Mouse (Mus musculus): ENCODE measurements around the gene Cd5. TPM values are rescaled to one million over a fixed set of nuclear protein-coding genes. Genes with fewer than 3 reads are reported as not detected.

The Cd5 gene
- polyA plus RNA-seq, 1 experiment from 2014 or later, result not detected

GRCm38 (mm10) chr19:10739916-10740315 lies 1.1 kb upstream of the Cd5 start:
- Histone ChIP-seq H3K36me3 (ENCODE audit: control insufficient read depth, insufficient read depth, low read length) (no peaks in the 10 kb centered on the region), H3K27me3 (ENCODE audit: control insufficient read depth, insufficient read depth, low read length) (no peaks in the 10 kb centered on the region), H3K4me2 (replicated peaks; ENCODE audit: low read depth, low read length) (no peak overlapping the region), H3K9ac (ENCODE audit: low read depth, low read length) (no peak overlapping the region), H3K4me1 (replicated peaks; ENCODE audit: control insufficient read depth, insufficient read depth, low read length) (no peaks in the 10 kb centered on the region), H3K9me3 (ENCODE audit: control insufficient read depth, low read length) (no peaks in the 10 kb centered on the region), H3K27ac (ENCODE audit: low read depth, low read length) (no peak overlapping the region), H3K4me3 (ENCODE audit: low read depth, low read length) (no peak overlapping the region)
- WGBS, result 94% methylated on average over 4 of the region's 4 CpGs
- ATAC-seq (ENCODE audit: low FRiP score) (no peak), DNase-seq (ENCODE audit: low spot score) (no peak)

DNA sequence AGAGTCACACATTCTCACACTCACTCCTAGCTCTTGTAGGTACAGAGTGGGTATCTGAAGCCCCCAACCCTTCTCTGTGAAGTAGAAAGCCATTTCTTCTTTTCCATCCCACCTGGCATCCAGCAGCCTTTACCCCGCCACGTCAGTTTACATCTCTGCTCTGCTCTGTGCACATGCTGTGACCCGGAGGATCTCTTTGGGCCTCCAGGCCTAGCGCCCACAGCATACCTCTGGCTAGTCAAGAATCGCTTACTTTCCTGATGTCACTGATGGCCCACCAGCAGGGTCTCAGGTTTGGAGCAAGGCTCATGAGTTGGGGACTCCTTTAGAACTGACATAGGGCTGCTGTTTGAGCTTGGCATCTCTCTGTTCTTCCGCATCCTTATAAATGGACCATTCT lies 764 bp downstream of the Cd5 start:
- no peak overlapping the region for H3K4me3 ChIP-seq (ENCODE audit: low read depth, low read length)
- no peak overlapping the region for H3K9ac ChIP-seq (ENCODE audit: low read depth, low read length)
- no peak overlapping the region for H3K4me2 ChIP-seq (replicated peaks; ENCODE audit: low read depth, low read length)
- WGBS, result 82% methylated on average over 6 of the region's 6 CpGs
- no peak for ATAC-seq (ENCODE audit: low FRiP score)
- no peak overlapping the region for H3K27ac ChIP-seq (ENCODE audit: low read depth, low read length)
- no peak for DNase-seq (ENCODE audit: low spot score)
- H3K36me3 ChIP-seq (ENCODE audit: control insufficient read depth, insufficient read depth, low read length), result no peaks in the 10 kb centered on the region
- no peaks in the 10 kb centered on the region for H3K9me3 ChIP-seq (ENCODE audit: control insufficient read depth, low read length)
- no peaks in the 10 kb centered on the region for H3K27me3 ChIP-seq (ENCODE audit: control insufficient read depth, insufficient read depth, low read length)
- H3K4me1 ChIP-seq (replicated peaks; ENCODE audit: control insufficient read depth, insufficient read depth, low read length), result no peaks in the 10 kb centered on the region

DNA sequence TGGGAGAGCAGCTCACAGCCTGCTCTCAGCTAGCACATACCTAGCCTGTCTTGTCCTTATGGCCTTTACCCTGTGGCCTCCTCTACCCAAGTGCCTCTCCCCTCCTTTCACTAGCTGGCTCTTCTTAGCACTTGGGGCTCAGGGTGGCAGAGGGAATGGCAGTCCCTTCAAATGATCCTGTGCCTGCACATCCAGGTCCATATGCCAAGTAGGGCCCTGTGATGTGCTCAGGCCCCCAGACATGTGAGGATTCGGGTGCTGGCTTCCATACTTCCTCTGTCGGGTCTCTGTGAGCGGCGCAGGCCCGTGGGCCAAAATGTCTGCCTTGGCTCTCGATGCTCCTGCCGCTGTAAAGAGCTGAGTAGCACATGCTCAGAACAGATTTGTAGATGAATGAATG lies 2.9 kb downstream of the Cd5 start:
- H3K27ac ChIP-seq (ENCODE audit: low read depth, low read length), result no peak overlapping the region
- no peaks in the 10 kb centered on the region for H3K4me1 ChIP-seq (replicated peaks; ENCODE audit: control insufficient read depth, insufficient read depth, low read length)
- DNase-seq (ENCODE audit: low spot score) (no peak), ATAC-seq (ENCODE audit: low FRiP score) (no peak)
- no peak overlapping the region for H3K4me3 ChIP-seq (ENCODE audit: low read depth, low read length)
- WGBS, result 96% methylated on average over 7 of the region's 7 CpGs
- no peaks in the 10 kb centered on the region for H3K27me3 ChIP-seq (ENCODE audit: control insufficient read depth, insufficient read depth, low read length)
- no peak overlapping the region for H3K9ac ChIP-seq (ENCODE audit: low read depth, low read length)
- H3K4me2 ChIP-seq (replicated peaks; ENCODE audit: low read depth, low read length), result no peak overlapping the region
- no peaks in the 10 kb centered on the region for H3K9me3 ChIP-seq (ENCODE audit: control insufficient read depth, low read length)
- no peaks in the 10 kb centered on the region for H3K36me3 ChIP-seq (ENCODE audit: control insufficient read depth, insufficient read depth, low read length)

GRCm38 (mm10) chr19:10735061-10735460 lies 3.7 kb downstream of the Cd5 start:
- Histone ChIP-seq H3K9me3 (ENCODE audit: control insufficient read depth, low read length) (no peaks in the 10 kb centered on the region), H3K4me3 (ENCODE audit: low read depth, low read length) (no peak overlapping the region), H3K4me1 (replicated peaks; ENCODE audit: control insufficient read depth, insufficient read depth, low read length) (no peaks in the 10 kb centered on the region), H3K27ac (ENCODE audit: low read depth, low read length) (no peak overlapping the region), H3K9ac (ENCODE audit: low read depth, low read length) (no peak overlapping the region), H3K4me2 (replicated peaks; ENCODE audit: low read depth, low read length) (no peak overlapping the region), H3K27me3 (ENCODE audit: control insufficient read depth, insufficient read depth, low read length) (no peaks in the 10 kb centered on the region), H3K36me3 (ENCODE audit: control insufficient read depth, insufficient read depth, low read length) (no peaks in the 10 kb centered on the region)
- ATAC-seq (ENCODE audit: low FRiP score), result no peak
- no peak for DNase-seq (ENCODE audit: low spot score)
- WGBS, result 87% methylated on average over 3 of the region's 3 CpGs

GRCm38 (mm10) chr19:10734554-10734953 lies 4.2 kb downstream of the Cd5 start:
- H3K27ac ChIP-seq (ENCODE audit: low read depth, low read length), result no peak overlapping the region
- DNase-seq (ENCODE audit: low spot score) (no peak), ATAC-seq (ENCODE audit: low FRiP score) (no peak)
- H3K9ac ChIP-seq (ENCODE audit: low read depth, low read length), result no peak overlapping the region
- H3K27me3 ChIP-seq (ENCODE audit: control insufficient read depth, insufficient read depth, low read length), result no peaks in the 10 kb centered on the region
- no peak overlapping the region for H3K4me2 ChIP-seq (replicated peaks; ENCODE audit: low read depth, low read length)
- no peaks in the 10 kb centered on the region for H3K36me3 ChIP-seq (ENCODE audit: control insufficient read depth, insufficient read depth, low read length)
- no peaks in the 10 kb centered on the region for H3K9me3 ChIP-seq (ENCODE audit: control insufficient read depth, low read length)
- no peaks in the 10 kb centered on the region for H3K4me1 ChIP-seq (replicated peaks; ENCODE audit: control insufficient read depth, insufficient read depth, low read length)
- H3K4me3 ChIP-seq (ENCODE audit: low read depth, low read length), result no peak overlapping the region
- whole genome bisulfite sequencing, result 85% methylated on average over 7 of the region's 7 CpGs

GRCm38 (mm10) chr19:10733501-10734127 lies 5.2 kb downstream of the Cd5 start:
- ATAC-seq (ENCODE audit: low FRiP score), result no peak
- WGBS, result 83% methylated on average over 10 of the region's 10 CpGs

DNA sequence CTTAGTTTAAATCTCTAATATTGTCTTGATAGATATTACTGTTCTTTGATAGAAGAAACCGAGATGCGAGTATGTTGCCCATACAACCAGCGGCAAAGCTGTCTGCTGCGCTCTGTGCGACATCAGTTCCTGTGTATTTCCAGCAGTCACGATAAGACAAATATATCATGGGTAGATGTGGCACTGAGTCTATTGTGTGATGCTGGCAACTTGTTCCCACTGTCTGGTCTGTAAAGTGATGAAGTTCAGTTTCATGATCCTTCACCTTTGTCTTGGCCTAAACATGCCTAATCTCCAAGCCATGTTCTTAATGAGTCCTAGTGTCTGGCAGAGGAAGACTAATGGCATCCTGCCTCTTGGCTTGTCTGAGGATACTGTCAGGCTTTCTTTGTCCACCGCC lies 6.1 kb downstream of the Cd5 start:
- no peak for DNase-seq (ENCODE audit: low spot score)
- Histone ChIP-seq H3K27ac (ENCODE audit: low read depth, low read length) (no peak overlapping the region), H3K4me3 (ENCODE audit: low read depth, low read length) (no peak overlapping the region), H3K4me1 (replicated peaks; ENCODE audit: control insufficient read depth, insufficient read depth, low read length) (no peaks in the 10 kb centered on the region), H3K36me3 (ENCODE audit: control insufficient read depth, insufficient read depth, low read length) (no peaks in the 10 kb centered on the region), H3K9ac (ENCODE audit: low read depth, low read length) (no peak overlapping the region), H3K9me3 (ENCODE audit: control insufficient read depth, low read length) (no peaks in the 10 kb centered on the region), H3K4me2 (replicated peaks; ENCODE audit: low read depth, low read length) (no peak overlapping the region), H3K27me3 (ENCODE audit: control insufficient read depth, insufficient read depth, low read length) (no peaks in the 10 kb centered on the region)
- no peak for ATAC-seq (ENCODE audit: low FRiP score)
- WGBS, result 95% methylated on average over 7 of the region's 7 CpGs

More at GRCm38 (mm10) chr19:10733501-10734127, 5.2 kb downstream of the Cd5 start:
- H3K27me3 ChIP-seq (ENCODE audit: control insufficient read depth, insufficient read depth, low read length), result no peaks in the 10 kb centered on the region
- H3K4me1 ChIP-seq (replicated peaks; ENCODE audit: control insufficient read depth, insufficient read depth, low read length), result no peaks in the 10 kb centered on the region
- H3K4me3 ChIP-seq (ENCODE audit: low read depth, low read length), result no peak overlapping the region
- H3K36me3 ChIP-seq (ENCODE audit: control insufficient read depth, insufficient read depth, low read length), result no peaks in the 10 kb centered on the region
- H3K9ac ChIP-seq (ENCODE audit: low read depth, low read length), result no peak overlapping the region
- no peak overlapping the region for H3K4me2 ChIP-seq (replicated peaks; ENCODE audit: low read depth, low read length)
- H3K27ac ChIP-seq (ENCODE audit: low read depth, low read length), result no peak overlapping the region
- no peak for DNase-seq (ENCODE audit: low spot score)
- no peaks in the 10 kb centered on the region for H3K9me3 ChIP-seq (ENCODE audit: control insufficient read depth, low read length)

- Histone ChIP-seq H3K36me3 (ENCODE audit: control insufficient read depth, insufficient read depth, low read length) (no peaks in the 10 kb centered on the region), H3K9me3 (ENCODE audit: control insufficient read depth, low read length) (no peaks in the 10 kb centered on the region), H3K9ac (ENCODE audit: low read depth, low read length) (no peak overlapping the region), H3K27me3 (ENCODE audit: control insufficient read depth, insufficient read depth, low read length) (no peaks in the 10 kb centered on the region), H3K4me3 (ENCODE audit: low read depth, low read length) (no peak overlapping the region), H3K4me1 (replicated peaks; ENCODE audit: control insufficient read depth, insufficient read depth, low read length) (no peaks in the 10 kb centered on the region), H3K4me2 (replicated peaks; ENCODE audit: low read depth, low read length) (no peak overlapping the region), H3K27ac (ENCODE audit: low read depth, low read length) (no peak overlapping the region)
- no peak for ATAC-seq (ENCODE audit: low FRiP score)
- 94% methylated on average over 7 of the region's 7 CpGs for WGBS
- no peak for DNase-seq (ENCODE audit: low spot score)
Observed at GRCm38 (mm10) chr19:10731975-10732374, 6.8 kb downstream of the Cd5 start.

GRCm38 (mm10) chr19:10730469-10730868 lies 8.3 kb downstream of the Cd5 start:
- Histone ChIP-seq H3K4me1 (replicated peaks; ENCODE audit: control insufficient read depth, insufficient read depth, low read length) (no peaks in the 10 kb centered on the region), H3K9me3 (ENCODE audit: control insufficient read depth, low read length) (no peaks in the 10 kb centered on the region), H3K27me3 (ENCODE audit: control insufficient read depth, insufficient read depth, low read length) (no peaks in the 10 kb centered on the region), H3K27ac (ENCODE audit: low read depth, low read length) (no peak overlapping the region), H3K9ac (ENCODE audit: low read depth, low read length) (no peak overlapping the region), H3K4me2 (replicated peaks; ENCODE audit: low read depth, low read length) (no peak overlapping the region), H3K36me3 (ENCODE audit: control insufficient read depth, insufficient read depth, low read length) (no peaks in the 10 kb centered on the region), H3K4me3 (ENCODE audit: low read depth, low read length) (no peak overlapping the region)
- ATAC-seq (ENCODE audit: low FRiP score) (no peak), DNase-seq (ENCODE audit: low spot score) (no peak)
- WGBS, result 79% methylated on average over 5 of the region's 5 CpGs
